Mouse (Mus musculus) kidney, adult 10 weeks (tissue): ENCODE results near the gene Hspbp1. TPM values are rescaled to one million over a fixed set of nuclear protein-coding genes. Genes with fewer than 3 reads are reported as not detected.

Source experiments
- polyA plus RNA-seq: library from polyadenylated mRNA; stranded (reverse); fragments of 350-450 nt; fragmentation: Illumina TruSeq; extraction: RNeasy Lipid Tissue Mini Kit (QIAGEN cat#74804); gene quantifications from one replicate; pipeline ENCODE4 v1.2.3, GENCODE M21; 2014; ENCODE audit warnings: low read depth, low replicate concordance

The Hspbp1 gene
- not detected for polyA plus RNA-seq

DNA sequence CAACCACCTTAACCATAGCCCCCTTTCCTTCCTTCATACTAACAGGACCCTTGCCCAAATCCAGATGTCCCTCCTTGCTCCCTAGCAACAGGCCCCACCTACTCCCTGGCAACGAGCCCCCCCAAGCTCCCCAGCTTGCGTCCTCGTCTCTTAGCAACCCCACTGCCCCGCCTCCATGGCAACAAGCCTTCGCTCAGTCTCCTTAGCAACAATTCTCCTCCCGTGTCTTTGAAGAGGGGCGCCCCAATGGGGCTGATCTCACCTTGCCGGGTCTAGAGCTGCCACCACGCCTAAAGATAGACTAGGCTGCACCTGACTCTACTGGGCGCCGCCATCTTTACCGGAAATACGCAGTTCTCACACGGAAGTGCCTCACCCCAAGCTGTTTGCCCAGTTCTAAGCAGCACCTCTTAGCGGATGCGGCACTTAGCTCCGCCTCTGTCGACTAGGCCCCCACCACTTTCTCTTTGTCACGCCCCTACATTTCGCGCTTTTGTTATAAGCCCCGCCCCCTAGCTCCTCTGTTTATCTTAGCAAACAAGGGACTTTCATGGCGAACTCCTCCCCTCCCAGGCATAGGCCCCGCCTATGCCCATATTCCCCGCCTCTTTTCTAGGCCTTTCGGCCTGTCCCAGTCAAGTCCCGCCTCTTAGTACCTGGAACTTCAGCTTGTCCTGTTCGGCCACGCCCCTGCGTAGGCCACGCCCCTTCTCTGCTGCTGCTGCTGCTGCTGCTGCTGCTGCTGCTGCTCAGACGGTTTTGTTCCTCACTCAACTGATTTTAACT lies at the start of gene Hspbp1:
Gene Hspbp1, minus strand, starts transcription at position 437 of the 786 bp plus-strand sequence.

GRCm38 (mm10) chr7:4725169-4725568 lies 40.3 kb upstream of the Hspbp1 start, which contains the start of gene Tmem150b:
Tmem150b (minus strand) TSS chr7:4725249.

GRCm38 (mm10) chr7:4690387-4690786 lies 5.5 kb upstream of the Hspbp1 start, which contains the start of gene Brsk1:
Brsk1 (plus strand) TSS chr7:4690604.

DNA sequence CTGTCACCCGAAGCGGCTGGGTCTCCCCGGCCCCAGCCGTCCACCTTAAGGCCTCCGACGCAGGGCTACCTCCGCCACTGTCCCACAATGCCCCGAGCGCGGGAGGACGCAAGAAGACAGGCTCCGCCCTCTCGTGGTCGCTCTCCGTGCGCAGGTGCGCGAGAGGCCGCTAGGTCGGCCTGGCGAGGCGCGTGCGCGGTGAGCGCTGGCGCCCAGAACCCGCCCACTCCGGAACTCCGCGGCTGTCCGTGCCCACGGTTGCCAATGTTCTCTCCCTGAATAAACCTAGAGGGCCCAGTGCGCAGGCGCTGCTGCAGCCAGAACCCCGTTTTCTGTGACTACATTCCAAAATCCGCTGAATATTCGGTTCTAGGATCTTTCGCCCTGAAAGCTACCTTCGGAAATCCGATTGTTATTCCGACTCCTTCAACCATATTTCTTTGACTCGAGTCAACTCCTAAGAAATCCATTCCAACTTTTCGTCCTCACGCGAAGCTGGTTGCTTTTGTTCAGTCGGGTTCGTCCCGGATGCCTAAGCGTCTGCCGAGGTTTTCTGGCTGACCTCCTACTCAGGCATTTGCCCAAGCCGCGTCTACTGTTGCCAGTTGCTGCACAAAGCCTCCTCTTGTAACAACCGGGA lies 25.8 kb downstream of the Hspbp1 start, which contains the start of gene Ppp6r1:
Gene Ppp6r1, minus strand, starts transcription at position 108 of the 640 bp plus-strand sequence.

GRCm38 (mm10) chr7:4631031-4631430 lies 53.8 kb downstream of the Hspbp1 start, which contains the start of gene Tmem86b:
Tmem86b (minus strand) TSS chr7:4631422.

Other genes starting within 250 kb of the Hspbp1 start
- 9.4 TPM for gene Rdh13, start 239.4 kb downstream of the Hspbp1 start, polyA plus RNA-seq
- 1.1 TPM for gene Eps8l1, start 224.4 kb downstream of the Hspbp1 start, polyA plus RNA-seq
- gene Ppp1r12c, start 183.4 kb downstream of the Hspbp1 start, polyA plus RNA-seq: 2.8 TPM
- 0.85 TPM for gene Tnnt1, start 168.7 kb downstream of the Hspbp1 start, polyA plus RNA-seq
- gene Tnni3, start 160.8 kb downstream of the Hspbp1 start, polyA plus RNA-seq: not detected
- not detected for gene Dnaaf3, start 152.6 kb downstream of the Hspbp1 start, polyA plus RNA-seq
- gene Syt5, start 137.5 kb downstream of the Hspbp1 start, polyA plus RNA-seq: not detected
- not detected for gene Ptprh, start 81.0 kb downstream of the Hspbp1 start, polyA plus RNA-seq
- gene Tmem86b, start 53.6 kb downstream of the Hspbp1 start, polyA plus RNA-seq: 3.1 TPM
- gene Ppp6r1, start 26.0 kb downstream of the Hspbp1 start, polyA plus RNA-seq: 11.6 TPM
- gene Brsk1, start 5.5 kb upstream of the Hspbp1 start, polyA plus RNA-seq: 0.24 TPM
- gene Tmem150b, start 40.2 kb upstream of the Hspbp1 start, polyA plus RNA-seq: not detected
- gene Kmt5c, start 55.0 kb upstream of the Hspbp1 start, polyA plus RNA-seq: 0.89 TPM
- not detected for gene Cox6b2, start 68.0 kb upstream of the Hspbp1 start, polyA plus RNA-seq
- not detected for gene Fam71e2, start 86.2 kb upstream of the Hspbp1 start, polyA plus RNA-seq
- gene Il11, start 97.8 kb upstream of the Hspbp1 start, polyA plus RNA-seq: 0.20 TPM
- gene Tmem190, start 97.9 kb upstream of the Hspbp1 start, polyA plus RNA-seq: not detected
- 1.3 TPM for gene Tmem238, start 104.6 kb upstream of the Hspbp1 start, polyA plus RNA-seq
- gene Rpl28, start 107.8 kb upstream of the Hspbp1 start, polyA plus RNA-seq: 11.3 TPM
- 2.9 TPM for gene Ube2s, start 127.5 kb upstream of the Hspbp1 start, polyA plus RNA-seq
- gene Shisa7, start 159.6 kb upstream of the Hspbp1 start, polyA plus RNA-seq: 3.2 TPM
- 2.9 TPM for gene Isoc2b, start 185.2 kb upstream of the Hspbp1 start, polyA plus RNA-seq
- 5.4 TPM for gene Isoc2a, start 192.1 kb upstream of the Hspbp1 start, polyA plus RNA-seq
- not detected for gene Gm36210, start 221.4 kb upstream of the Hspbp1 start, polyA plus RNA-seq
- gene Zfp628, start 230.1 kb upstream of the Hspbp1 start, polyA plus RNA-seq: not detected
- gene Nat14, start 237.0 kb upstream of the Hspbp1 start, polyA plus RNA-seq: 0.57 TPM
- not detected for gene Ssc5d, start 240.7 kb upstream of the Hspbp1 start, polyA plus RNA-seq